Mouse (Mus musculus) urinary bladder, postnatal 25 days (tissue): ENCODE results near the gene Cacna2d2.

ENCODE experiments used
- DNase-seq: peaks from one replicate; pipeline ENCODE4 v3.0.0; 2022; ENCODE audit warnings: low spot score

Cacna2d2 gene

DNA sequence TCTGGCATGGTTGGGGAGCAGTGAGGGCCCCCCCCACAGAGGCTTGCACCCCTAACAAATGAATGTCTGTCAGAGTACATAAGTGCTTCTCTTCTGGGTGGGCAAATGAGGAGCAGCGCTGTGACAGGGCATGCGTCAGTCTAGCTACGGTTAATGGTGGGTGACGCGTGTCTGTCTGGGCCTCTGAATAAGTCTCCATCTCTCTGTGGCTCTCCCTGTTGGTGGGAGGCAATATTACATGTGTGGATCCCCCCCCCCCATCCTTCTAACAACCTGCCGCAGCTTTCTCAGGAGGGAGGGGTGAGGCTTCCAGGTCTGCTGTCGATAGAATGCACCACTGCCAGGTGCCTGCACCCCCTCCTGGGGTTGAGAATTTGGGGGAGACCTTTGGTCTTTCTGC lies 3.7 kb downstream of the Cacna2d2 start:
- DNase-seq = no peak

DNA sequence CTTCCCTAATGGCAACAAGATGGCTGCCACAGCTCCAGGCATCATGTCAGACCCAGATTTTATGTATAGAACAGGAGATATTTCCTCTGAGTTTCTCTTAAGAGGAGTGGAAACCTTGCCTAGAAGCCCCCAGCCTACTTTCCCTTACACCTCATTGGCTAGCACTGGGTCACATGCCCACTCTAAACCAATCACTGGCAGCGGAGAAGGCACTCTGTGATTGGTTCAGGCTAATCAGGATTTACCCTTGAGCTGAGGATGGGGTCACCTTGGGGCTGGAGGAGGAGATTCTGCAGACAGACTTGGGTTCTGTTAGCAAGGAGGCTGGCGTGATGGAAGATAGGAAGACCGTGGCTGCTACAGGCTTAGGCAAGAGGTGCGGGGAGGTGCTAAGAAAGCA lies 10.0 kb downstream of the Cacna2d2 start:
- DNase-seq = no peak

DNA sequence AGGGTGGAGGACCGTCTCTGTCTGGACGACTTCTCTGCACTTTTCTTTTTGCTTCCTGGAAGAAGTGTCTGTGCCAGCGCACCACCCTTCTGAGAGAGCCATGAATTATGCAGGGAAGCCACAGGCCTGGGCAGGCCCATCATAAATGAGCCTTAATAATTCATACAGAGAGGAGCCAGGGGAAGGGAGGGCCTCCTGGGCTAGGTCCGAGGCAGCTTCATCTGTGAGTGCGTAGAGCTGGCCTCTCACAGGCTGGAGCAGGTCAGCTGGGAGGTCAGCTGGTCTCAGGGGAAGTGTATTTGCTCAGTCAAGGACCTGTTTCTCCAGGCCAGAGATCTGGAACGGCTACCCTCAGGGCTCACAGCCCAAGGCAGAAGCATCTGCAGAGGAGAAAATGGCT lies 17.7 kb downstream of the Cacna2d2 start:
- DNase-seq = no peak

DNA sequence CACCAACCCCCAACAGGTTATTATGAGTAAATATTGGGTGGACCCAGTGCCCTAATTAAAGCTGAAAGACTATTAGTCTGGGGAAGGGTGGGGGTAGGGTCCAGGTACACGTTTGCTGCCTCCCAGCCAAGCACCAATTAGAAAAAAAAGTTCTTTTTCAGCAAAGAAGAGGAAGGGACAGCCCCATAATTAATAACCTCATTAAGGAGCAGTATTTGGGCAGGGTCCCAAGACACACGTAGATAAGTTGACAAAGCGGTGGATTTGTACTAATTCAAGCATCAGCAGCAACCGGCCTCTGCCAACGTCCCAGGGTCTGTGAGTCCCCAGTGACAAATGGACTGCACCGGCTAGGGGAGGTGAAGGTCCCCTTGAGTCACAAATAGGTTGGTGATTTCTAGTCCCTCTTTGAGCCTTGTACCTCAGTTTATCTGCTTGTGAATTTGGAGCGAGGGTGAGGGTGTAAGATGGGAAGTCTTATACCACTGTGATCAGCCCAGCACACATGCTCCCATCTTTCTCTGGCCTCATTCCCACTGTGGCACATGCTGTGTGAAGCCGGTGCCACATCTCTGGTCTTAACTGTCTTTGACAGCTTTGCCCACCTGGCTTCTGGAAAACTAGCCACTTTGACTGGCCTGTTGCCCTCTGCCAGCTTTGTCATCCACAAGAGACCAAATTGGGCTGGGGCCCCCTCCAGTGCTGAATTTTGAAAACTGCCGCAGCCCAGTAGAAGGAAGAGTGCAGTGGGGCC lies 20.3 kb downstream of the Cacna2d2 start:
- no peak for DNase-seq

DNA sequence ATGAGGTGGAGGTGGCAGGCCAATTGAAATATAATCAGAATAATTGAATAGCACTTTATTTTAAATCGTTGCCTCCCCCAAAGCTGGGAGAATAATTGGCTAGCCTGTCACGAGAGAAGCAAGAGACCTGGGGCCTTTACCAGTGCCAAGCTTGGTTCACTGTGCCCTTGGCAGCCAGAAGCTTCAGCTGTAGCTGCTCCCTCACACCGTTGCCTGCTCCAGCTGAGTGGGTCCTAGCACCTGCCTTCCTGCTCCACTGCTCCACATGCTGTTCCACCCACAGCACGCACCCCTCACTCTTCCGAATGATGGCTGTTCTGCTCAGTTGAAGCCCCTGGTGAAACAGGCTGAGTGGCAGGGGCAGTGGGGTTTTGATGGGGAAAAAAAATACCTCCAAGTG lies 21.5 kb downstream of the Cacna2d2 start:
- no peak for DNase-seq

DNA sequence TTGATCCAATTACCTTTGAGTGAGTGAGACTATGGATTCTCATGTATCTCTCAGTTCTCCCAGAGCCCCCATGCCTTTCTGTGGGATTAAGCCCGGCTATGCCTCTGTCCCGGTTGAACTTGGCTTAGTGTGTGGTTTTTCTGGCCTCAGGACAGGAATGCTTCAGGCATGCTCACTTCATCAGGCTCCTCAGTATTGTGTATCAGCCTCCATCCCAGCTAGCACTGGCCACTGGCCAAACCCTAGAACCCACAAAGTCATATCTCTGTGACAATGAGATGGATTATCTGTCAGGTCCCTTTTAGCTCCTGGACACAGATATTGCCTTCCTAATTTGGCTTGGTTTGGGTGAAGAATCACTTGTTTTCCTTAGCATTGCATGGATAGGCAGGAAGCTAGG lies 23.5 kb downstream of the Cacna2d2 start:
- DNase-seq = no peak

DNA sequence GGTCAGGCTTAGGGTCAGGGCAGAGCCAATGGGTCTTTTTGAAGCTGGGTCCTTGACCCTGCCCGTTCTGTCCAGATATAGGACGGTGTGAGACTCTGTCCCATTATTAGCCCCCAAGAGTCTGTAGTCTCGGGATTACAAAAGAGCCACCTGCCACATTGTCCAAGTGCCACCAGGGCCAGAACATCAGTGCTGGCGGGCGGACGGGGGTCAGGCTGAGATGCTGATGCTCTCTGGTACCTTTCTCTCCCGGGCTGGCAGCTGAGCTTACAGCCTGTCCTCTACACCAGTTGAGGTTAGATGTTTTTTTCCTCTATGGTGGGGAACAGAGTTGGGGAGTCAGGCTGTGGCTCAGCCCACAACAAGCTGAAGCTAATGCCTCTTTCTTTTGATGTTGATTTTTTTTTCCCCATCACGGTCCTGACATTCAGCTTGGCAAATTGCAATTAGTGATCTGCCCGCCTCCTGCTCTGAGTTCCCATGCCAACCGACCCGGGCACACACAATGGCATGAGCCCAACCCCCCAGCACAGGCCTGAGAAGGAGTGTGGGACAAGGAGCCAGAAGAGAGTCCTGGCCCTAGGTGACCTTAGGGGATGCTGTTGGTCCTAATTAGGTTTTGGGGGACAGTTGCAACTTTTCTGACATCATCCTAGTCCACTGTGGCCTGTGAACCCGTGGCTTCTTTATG lies 25.2 kb downstream of the Cacna2d2 start:
- no peak for DNase-seq

DNA sequence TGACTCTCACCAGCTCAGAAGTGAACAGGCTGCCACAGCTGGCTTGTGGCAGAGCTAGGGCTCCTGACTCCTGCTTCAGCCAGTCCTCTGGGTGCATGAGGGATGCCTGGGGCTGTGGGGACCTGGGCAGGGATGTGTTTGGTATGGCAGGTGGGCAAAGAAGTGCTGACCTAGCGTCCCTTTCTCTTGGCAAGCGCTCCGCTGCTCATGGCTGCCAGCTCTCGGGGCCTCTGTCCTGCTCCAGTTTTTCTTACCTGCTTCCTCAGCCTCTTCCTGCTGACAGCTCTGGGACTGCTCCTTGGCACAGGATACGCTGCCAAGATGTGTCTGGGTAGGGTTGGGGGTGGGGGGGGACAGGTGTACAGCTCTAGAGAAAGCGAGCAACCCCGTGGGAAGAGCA lies 28.5 kb downstream of the Cacna2d2 start:
- DNase-seq = no peak

DNA sequence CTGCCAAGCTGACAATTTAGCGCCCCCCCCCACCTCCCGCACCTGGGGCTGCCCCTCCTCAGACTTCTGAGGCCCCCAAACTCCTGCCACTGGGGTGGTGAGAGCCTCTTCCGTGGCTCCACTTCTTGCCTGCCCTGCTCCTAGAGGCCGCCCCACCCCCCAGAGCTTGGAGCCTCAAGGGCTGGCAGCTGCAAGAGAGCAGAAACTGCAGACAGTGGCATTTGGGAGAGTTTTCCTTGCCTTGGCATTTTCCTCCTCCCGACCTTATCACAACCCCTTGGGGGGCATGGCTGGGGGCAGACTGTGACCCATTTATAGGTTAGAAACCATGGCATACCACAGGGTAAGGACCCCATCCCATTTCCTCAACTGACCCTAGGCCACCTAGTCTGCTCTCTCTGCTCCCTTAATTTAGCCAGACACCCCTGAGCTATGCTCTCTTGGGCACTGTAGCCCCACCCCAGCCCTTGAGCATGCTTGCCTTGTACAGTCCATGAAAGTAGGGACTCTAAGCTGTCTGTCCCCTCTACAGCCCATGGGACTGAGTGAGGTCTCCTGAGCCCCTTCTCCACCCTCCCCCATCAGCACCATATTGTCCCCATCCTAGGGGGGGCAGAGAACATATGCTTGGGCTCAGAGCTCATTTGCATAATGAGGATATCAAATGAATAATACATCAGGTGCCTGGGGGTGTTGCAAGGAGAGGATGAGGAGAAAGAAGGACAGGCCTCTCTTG lies 29.2 kb downstream of the Cacna2d2 start:
- no peak for DNase-seq

DNA sequence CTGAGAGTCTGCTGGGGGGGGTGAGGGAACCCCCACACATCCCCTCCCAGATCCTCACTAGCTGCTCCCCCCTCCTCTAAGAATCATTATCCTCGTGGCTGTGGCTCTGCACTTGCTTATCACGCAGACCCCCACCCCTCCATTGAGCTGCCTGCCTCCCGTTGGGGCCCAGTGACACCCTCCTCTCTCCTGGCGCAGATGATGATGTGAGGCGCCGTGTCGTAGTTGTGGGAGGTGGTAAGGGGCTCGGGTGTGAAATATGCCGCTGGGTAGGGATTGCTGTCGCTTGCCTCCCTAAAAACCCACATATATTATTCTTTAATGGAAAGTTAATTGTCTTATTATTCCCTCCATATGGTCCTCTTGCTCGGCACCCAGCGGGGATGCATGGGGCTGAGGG lies 31.0 kb downstream of the Cacna2d2 start:
- DNase-seq = no peak

DNA sequence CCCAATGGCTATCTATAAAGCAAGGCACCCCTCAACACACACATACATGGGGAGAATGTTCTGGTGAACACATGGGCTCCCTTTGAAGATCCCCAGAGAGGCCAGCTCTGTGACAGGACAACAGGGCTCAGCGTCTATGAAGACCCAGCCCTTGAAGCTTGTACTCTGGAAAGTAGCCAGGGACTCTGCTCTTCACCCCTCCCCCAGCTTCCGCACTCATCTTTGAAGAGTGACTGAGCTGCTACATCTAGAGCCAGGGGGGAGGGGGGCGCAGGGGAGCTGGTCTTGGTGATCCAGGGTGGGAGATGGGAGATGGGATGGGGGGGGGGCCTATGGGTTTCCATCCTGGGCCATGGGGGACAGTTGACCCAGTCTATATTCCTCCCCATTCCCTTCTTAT lies 33.1 kb downstream of the Cacna2d2 start:
- no peak for DNase-seq

DNA sequence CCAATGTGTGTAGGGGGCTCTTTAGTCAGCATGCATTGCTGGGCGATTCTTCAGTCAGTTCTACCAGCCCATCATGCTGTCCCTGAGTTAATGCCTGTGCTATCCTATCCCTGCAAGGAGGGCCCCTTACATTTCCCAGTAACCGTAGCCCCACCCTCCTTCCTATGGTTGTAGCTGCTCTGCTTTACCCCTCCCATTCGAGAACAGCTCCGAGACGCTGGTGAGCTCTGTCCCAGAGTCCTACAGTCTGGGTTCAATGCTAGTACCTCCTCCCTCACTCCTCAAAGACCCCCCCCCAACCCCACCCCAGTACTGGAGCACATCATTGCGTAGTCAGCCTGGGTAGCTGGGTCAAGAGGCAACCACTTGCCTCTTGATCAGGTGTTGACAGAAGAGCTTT lies 35.4 kb downstream of the Cacna2d2 start:
- no peak for DNase-seq

DNA sequence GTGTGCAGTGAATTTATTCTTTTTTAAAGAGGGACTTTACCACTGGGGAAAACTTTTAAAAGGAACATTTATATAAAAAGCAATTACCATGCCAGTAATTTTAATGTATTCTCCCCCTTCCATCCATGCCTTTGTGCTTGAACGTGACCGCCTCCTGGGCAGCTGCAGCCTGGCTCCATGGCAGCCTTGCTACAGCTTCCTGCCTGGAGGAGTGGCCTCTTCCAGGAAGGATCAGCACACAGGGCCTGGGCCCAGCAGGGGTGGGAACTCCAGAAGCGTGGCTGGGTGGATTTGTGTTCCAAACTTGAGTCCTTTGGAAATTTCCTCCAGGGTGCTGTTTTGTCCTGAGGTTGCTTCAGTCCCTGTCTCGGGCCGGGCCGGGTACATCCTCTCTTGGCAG lies 35.9 kb downstream of the Cacna2d2 start:
- DNase-seq = no peak

DNA sequence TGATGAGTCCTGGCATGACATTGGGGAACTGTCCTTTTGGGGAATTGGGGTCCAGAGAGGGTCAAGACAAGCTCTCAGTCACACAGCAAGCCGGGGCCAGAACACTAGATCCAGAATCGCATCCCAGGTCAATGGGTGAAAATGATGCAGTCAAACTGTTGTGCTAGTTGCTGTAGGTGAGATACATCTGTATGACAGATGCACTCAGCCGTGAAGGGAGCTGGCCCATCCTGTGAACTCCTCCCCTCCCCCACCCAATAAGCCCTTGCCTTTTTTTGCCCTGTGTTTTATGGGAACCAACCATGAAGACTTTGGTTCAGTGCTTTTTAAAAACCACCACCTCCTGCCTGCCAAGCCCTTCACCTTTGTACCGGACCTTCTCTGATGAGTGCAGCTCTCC lies 43.5 kb downstream of the Cacna2d2 start:
- DNase-seq = no peak

DNA sequence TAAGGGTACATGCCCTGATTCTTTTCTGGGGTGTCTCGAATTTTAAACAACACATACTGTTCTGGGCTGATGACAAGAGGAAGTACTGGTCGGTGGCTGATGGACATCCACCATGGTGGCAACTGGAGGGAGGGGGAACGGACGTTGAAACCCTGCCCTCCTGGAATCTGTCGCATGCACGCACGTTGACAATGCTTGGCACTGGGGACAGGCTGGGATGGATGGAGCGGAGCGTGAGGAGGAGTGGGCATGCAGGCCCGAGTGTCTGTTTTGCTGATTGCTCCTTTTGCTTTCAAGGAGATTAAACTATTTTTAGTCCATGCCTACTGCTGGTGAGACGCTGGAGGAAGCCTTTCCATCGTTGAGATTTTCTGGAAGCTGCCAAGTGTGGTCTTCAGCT lies 43.9 kb downstream of the Cacna2d2 start:
- no peak for DNase-seq

DNA sequence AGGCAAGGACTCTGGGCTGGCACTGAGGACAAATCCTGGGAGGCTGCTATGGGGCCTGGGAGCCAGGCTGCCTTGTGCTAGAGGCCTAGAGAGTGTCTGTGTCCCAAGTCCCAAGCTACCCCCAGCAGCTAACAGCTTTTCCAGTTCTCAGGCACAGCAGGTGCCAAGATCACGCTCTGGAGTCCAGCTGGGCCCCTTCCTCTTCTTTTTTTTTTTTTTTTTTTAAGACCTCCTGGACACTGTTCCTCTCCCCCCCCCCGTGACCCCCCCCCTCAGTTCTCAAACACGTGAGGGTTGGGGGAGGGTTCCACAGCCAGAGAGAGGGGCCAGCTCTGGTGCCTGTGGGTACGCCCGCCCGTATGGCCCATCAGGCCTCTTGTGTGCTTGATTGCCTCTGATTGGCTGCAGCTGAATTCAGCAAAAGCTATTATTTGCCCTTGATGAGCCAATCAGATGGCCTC lies 45.6 kb downstream of the Cacna2d2 start:
- no peak for DNase-seq

DNA sequence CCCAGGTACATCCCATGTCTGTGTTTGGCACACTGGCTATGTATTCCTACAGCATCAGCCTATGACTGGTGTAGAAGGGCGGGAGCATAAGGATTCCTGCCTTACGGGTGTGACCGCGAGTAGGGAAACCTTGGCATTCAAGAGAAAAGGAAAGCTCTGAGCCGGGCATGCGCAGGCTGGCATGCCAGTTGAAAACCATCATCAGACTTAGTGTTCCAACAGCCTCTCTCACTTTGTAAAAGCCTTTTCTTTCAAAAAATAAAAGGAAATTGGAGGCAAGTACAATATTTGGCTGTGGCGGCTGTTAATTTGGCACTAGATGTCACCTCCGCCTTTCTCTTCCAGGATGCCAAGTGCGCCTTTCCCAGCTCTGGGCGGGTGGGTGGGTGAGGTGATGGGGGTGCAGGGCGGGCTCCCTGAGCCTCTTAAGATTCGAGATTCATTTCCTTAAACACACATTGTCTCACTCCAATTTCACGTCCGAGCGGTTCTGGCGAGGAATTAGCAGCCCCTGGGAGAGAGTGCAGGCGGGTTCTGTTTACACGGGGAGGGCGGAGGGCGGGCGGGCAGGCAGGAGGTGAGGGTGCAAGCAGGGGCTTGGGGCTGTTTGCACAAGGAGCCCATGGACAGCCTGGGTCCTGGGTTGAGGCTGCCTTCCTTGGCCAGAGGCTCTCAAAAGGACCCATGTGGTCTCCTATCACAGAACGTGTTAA lies 49.5 kb downstream of the Cacna2d2 start:
- DNase-seq = no peak

DNA sequence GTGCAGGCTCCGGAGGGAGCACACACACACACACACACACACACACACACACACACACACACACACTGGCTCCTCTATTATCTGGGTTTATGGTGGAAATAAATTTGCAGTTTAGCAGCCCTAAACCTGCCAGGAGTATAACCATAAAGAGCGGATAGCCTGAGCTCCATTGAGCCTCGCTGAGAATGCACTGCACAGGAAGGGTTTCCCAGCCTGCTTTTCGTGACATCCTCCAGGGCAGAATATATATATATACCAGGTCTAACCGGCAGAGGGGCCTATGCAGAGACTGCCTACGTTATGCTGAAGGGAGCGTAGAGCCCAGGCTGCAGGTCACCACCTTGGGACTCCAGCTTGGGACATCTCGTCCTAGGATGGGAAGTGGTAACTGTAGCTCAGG lies 52.0 kb downstream of the Cacna2d2 start:
- DNase-seq = no peak

DNA sequence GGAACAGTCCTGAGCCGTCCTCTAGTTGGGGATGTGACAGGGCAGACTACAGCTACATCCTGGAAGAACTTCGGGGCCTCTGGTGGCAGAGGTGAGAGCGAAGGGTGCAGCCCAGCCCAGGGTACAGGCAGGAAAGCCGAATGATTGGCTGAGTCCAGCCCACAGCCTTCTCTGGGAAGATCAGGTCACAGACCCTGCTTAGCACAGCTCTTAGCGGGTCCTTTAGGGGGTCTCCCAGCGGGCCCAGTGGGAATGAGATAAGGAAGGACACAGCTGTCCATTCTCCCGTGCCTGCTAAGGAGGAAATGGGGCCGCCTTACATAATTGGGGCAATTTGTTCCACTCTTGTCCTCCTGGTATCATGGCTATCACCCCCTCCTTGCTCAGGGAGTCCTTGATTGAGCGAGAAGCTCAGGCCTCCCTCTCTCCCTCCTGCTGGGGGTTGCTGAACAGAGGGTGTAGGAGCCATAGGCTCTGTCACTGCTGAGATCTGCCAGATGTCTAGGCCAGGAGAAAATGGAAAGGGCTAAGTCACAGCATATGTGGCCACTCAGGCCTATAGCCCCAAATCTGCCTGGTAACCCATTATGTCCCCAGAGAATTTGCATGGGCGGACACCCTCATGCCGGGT lies 52.6 kb downstream of the Cacna2d2 start:
- DNase-seq = no peak

DNA sequence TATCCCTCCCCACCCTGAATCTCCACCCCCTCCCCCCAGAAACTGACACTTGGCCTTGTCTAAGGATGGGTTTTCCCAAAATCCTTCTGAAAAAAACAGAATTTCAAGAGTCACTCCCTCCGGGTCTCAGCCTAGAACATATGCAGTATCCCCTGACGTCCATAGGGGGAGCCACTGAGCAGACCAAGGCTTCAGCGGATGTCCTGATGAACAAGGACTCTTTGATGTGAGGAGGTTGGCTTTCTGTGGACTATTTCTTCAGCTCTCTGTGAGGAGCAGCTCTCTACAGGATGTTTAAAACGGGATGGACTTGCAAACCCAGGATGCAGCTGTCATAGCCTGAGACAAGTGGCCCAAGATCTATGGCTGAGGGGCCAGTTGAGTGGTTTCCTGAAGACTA lies 53.1 kb downstream of the Cacna2d2 start:
- DNase-seq = no peak

DNA sequence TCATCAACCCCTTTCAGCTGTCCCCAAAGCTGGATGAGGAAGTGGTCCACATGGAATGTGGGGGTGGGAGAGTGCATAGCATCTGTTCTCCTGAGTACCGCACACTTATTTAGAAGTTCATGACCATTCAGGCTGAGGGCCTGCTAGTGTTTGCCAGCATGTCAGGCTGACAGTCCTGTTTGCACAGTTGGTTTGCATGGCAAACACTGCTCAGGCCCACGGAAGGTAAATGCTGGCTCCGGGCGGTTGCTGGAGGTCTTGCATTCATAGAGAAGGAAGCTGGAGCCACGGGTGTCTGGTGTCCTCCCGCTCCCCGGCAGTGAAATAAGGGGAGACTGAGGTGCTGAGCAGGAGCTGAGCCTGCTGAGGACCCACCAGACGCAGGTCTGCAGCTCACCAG lies 53.7 kb downstream of the Cacna2d2 start:
- no peak for DNase-seq

DNA sequence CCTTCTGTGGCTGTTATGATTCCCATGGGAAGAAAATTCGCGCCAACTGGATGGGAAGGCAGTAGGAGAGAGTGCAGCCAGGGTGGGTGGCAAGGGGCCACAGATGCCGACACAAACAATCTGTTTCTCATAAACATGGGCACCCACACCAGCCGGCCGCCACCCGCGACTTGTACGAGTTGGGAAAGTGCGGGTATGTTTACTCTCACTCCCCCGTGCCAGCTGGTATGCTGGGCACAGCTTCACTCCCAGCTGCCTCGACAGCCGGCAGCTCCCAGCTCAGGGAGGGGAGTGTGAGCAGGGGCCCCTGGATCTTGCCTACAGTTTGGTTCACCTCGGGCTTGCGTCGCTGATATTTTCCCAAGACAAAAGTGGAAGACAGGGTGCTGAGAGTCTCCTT lies 57.3 kb downstream of the Cacna2d2 start:
- DNase-seq = no peak
